Mouse (Mus musculus): ENCODE results near the gene S1pr1. TPM values are rescaled to one million over a fixed set of nuclear protein-coding genes. Genes with fewer than 3 reads are reported as not detected.

S1pr1 gene
- total and polyA plus RNA-seq, 3 experiments = 0.08 to 0.13 TPM; not detected in 1

DNA sequence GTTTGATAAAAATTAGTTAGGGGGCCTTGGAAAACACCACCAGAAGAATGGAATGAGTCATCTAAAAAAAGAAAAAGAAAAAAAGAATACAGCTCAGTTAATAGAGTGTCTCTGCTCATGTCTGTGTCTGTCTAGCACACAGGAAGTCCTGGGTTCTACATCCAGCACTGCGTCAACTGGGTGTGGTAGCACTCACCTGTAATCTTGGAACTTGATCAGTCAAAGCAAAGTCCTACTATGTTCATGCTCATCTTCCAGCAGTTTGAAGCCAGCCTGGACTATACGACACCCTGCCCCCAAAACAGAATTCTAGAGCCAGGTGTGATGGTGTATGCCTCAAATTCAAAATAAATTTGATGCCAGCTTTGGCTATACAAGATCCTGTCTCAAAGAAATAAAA, 8.1 kb downstream of the S1pr1 start:
- no peaks in the 10 kb centered on the region; a peak in 2 of 4 replicates for H3K27me3 ChIP-seq (ENCODE audit: control insufficient read depth in 1 of 2, insufficient read depth in 2 of 2, low read length in 2 of 2)
- TF ChIP-seq MEF2A (IDR thresholded peaks at IDR 0.05; ENCODE audit: extremely low read depth, insufficient replicate concordance, low read depth, low read length, poor library complexity, severe bottlenecking) (no peak), NELFE (IDR thresholded peaks at IDR 0.05; ENCODE audit: low read depth, low read length) (no peak), MXI1 (IDR thresholded peaks at IDR 0.05; ENCODE audit: low read depth, low read length) (no peak), ELF1 (IDR thresholded peaks at IDR 0.05; ENCODE audit: low read depth, low read length) (no peak), TAL1 (IDR thresholded peaks at IDR 0.05; ENCODE audit: low read length) (no peak), CTCF (IDR thresholded peaks at IDR 0.05 in 2 of 3, conservative IDR thresholded peaks at IDR 0.05 in 1 of 3; ENCODE audit: control insufficient read depth in 1 of 3, insufficient read depth in 1 of 3, low read depth in 2 of 3, low read length in 3 of 3, poor library complexity in 1 of 3, severe bottlenecking in 1 of 3) (no peak), MAZ (IDR thresholded peaks at IDR 0.05; ENCODE audit: low read depth, low read length) (no peak), ZNF384 (IDR thresholded peaks at IDR 0.05; ENCODE audit: low read depth, low read length) (no peak), E2F4 (IDR thresholded peaks at IDR 0.05; ENCODE audit: borderline replicate concordance, low read depth, low read length) (no peak), USF1 (IDR thresholded peaks at IDR 0.05; ENCODE audit: low read depth, low read length) (no peak), MYC (IDR thresholded peaks at IDR 0.05; ENCODE audit: low read depth, low read length) (no peak), KAT2A (conservative IDR thresholded peaks at IDR 0.05; ENCODE audit: low read depth, low read length) (no peak)
- H3K9me3 ChIP-seq (replicated peaks; ENCODE audit: insufficient read depth, low read length) = no peaks in the 10 kb centered on the region
- no peaks in the 10 kb centered on the region for H3K79me2 ChIP-seq (ENCODE audit: control insufficient read depth, insufficient read depth, low read length, poor library complexity)
- H3K4me1 ChIP-seq (ENCODE audit: control insufficient read depth in 1 of 2, insufficient read depth in 2 of 2, low read length in 2 of 2) = peaks cover 5 to 7% of the 10 kb centered on the region in 2 experiments; a peak in 2 of 4 replicates
- H3K36me3 ChIP-seq (ENCODE audit: control insufficient read depth in 1 of 2, insufficient read depth in 2 of 2, low read length in 2 of 2) = peaks cover 0 to 7% of the 10 kb centered on the region in 2 experiments; a peak in 2 of 4 replicates
- H3K27ac ChIP-seq (ENCODE audit: control insufficient read depth, low read depth, low read length) = no peak overlapping the region
- no peak overlapping the region for H3K4me3 ChIP-seq (ENCODE audit: control insufficient read depth in 1 of 2, insufficient read depth in 1 of 2, low read depth in 2 of 2, low read length in 2 of 2)
- H3K9ac ChIP-seq (ENCODE audit: control insufficient read depth, low read depth, low read length, poor library complexity, severe bottlenecking) = no peak overlapping the region
- DNase-seq (ENCODE audit: low read depth, low spot score) = no peak

DNA sequence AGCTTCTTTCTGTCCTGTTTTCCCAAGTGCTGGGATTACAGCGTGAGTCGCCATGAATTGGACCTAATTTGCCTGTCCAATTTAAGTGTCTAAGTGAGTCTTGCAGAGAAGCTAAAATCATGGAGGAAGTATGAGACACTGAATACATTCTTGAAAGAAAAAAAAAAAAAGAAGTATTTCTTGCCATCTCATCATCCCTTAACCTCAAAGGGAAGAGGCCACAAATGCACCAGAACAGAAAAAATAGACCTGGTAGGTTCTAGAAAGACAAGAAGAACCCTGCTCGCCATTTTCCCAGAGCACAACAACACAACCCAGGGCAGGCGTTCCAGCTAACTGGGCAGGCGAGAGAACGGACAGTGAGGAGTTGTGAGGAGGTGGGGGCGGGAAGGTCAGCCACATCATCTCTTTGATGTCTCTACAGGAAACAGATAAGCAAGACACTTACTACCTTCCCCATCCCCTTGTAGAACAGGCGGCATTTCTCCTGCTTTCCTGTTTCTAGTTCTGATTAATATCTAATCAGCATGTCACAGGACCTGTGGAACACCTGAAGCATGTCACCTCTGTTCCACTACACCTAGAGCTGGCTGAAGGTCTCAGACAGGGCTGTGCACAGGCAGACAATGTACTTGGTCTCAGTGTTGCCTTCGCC, 10.5 kb downstream of the S1pr1 start:
- Histone ChIP-seq H3K27ac (ENCODE audit: control insufficient read depth, low read depth, low read length) (peak overlapping the region; percentile 24; the same call in 1 of the 2 replicates), H3K27me3 (ENCODE audit: control insufficient read depth in 1 of 2, insufficient read depth in 2 of 2, low read length in 2 of 2) (no peaks in the 10 kb centered on the region; a peak in 2 of 4 replicates), H3K4me1 (ENCODE audit: control insufficient read depth in 1 of 2, insufficient read depth in 2 of 2, low read length in 2 of 2) (peaks cover 5 to 10% of the 10 kb centered on the region in 2 experiments; a peak in 3 of 4 replicates), H3K9me3 (replicated peaks; ENCODE audit: insufficient read depth, low read length) (no peaks in the 10 kb centered on the region), H3K4me3 (ENCODE audit: control insufficient read depth in 1 of 2, insufficient read depth in 1 of 2, low read depth in 2 of 2, low read length in 2 of 2) (peak overlapping the region in 1 of 2 experiments; percentile 35; a peak in 1 of 4 replicates), H3K79me2 (ENCODE audit: control insufficient read depth, insufficient read depth, low read length, poor library complexity) (no peaks in the 10 kb centered on the region), H3K9ac (ENCODE audit: control insufficient read depth, low read depth, low read length, poor library complexity, severe bottlenecking) (no peak overlapping the region), H3K36me3 (ENCODE audit: control insufficient read depth in 1 of 2, insufficient read depth in 2 of 2, low read length in 2 of 2) (peaks cover 0 to 7% of the 10 kb centered on the region in 2 experiments; a peak in 2 of 4 replicates)
- TF ChIP-seq ZKSCAN1 (IDR thresholded peaks at IDR 0.05; ENCODE audit: low read depth, low read length) (no peak), TAL1 (IDR thresholded peaks at IDR 0.05; ENCODE audit: low read length) (no peak), MXI1 (IDR thresholded peaks at IDR 0.05; ENCODE audit: low read depth, low read length) (no peak), ETS1 (IDR thresholded peaks at IDR 0.05; ENCODE audit: low read depth, low read length) (0 out of 2 replicates have a peak, but pooled peaks have one; percentile 10), MYC (IDR thresholded peaks at IDR 0.05; ENCODE audit: low read depth, low read length) (no peak), USF2 (IDR thresholded peaks at IDR 0.05; ENCODE audit: borderline replicate concordance in 1 of 2, insufficient read depth in 1 of 2, low read depth in 1 of 2, low read length in 2 of 2) (no peak), MYB (IDR thresholded peaks at IDR 0.05; ENCODE audit: low read depth, low read length) (no peak), ZNF384 (IDR thresholded peaks at IDR 0.05; ENCODE audit: low read depth, low read length) (peak; percentile 72), MAFK (IDR thresholded peaks at IDR 0.05; ENCODE audit: borderline replicate concordance, low read depth, low read length) (no peak), EP300 (IDR thresholded peaks at IDR 0.05; ENCODE audit: low read depth in 1 of 2, low read length in 2 of 2) (peak; percentile 54 to 57; a peak in 2 of 4 replicates), SIN3A (IDR thresholded peaks at IDR 0.05; ENCODE audit: low read length) (peak; percentile 31; the same call in 1 of the 2 replicates), KAT2A (conservative IDR thresholded peaks at IDR 0.05; ENCODE audit: low read depth, low read length) (no peak), TCF12 (IDR thresholded peaks at IDR 0.05; ENCODE audit: low read depth, low read length) (peak; percentile 42; the same call in 1 of the 2 replicates)
- peak; percentile 58 for DNase-seq (ENCODE audit: low read depth, low spot score)

All from MEL (cell line).